Mouse (Mus musculus): ENCODE measurements around the gene Zwilch.

DNA sequence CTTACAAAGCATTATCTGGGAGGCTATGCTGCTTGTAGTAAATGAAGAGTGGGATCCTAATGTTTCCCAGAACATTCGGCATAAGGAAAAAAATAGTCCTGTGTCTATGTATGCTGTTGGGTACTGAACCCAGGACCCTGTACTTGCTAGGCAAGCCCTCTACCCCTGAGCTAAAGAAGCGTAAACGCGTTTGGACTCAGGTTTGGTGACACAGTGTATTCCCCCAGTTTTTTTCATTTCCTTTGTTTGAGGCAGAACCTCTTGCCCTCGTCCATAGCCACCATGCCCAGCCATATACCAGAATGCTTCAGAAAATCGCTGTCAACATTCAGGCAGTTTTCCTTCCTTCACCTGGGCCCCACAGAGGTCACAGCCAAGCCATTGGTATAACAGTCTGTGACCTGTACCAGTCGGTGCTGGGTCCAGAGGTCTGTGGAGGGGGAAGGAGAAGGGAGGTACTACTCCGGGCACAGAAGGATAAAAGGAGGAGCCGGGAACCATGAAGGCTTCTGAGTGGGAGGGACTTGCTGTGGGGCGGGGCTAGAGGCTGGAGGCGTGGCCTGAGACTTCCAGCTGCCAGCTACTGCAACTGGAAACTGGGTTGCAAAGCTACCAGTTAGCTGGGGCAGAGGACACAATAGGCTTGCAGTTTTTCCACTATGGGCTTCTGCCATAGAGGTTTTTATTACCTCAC, 52.2 kb downstream of the Zwilch start:
- TF ChIP-seq NELFE (IDR thresholded peaks at IDR 0.05; ENCODE audit: low read depth, low read length) (no peak), GABPA (IDR thresholded peaks at IDR 0.05; ENCODE audit: insufficient replicate concordance, low read depth, low read length) (no peak), CTCF (conservative IDR thresholded peaks at IDR 0.05 in 1 of 2, IDR thresholded peaks at IDR 0.05 in 1 of 2; ENCODE audit: low read depth in 2 of 2, low read length in 2 of 2) (no peak), POLR2A (IDR thresholded peaks at IDR 0.05; ENCODE audit: low read depth, low read length) (no peak)
